In the genomic region with DNA sequence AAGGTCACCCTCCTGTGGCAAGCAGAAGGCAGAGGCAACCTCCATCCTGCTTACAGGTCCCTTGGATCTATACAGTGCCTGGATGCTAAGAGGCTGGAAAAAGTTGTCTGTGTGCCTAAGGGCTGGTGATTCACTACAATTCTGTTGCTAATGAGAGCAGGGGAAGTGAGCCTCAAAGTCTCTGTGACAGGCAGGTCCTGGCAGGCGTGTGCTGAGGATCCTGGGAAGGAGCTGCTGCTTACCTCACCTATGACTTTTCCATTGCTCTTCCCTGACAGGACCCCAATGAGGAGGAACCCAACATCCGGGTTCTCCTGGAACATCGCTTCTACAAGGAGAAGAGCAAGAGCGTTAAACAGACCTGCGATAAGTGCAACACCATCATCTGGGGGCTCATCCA, we compare ENCODE assay signal across 1 mouse cellular context.
TF ChIP-seq lines count a peak whose summit lies in the region.

No protein-coding gene starts in this region.

TF ChIP-seq in MEL, 35 proteins besides CTCF, POLR2A, EP300 and RAD21:
- no peak for TF ChIP-seq ZNF384 (IDR thresholded peaks at IDR 0.05; ENCODE audit: low read depth, low read length)
- no peak for TF ChIP-seq ELF1 (IDR thresholded peaks at IDR 0.05; ENCODE audit: low read depth, low read length)
